Mouse (Mus musculus): ENCODE data around the gene Nbl1. TPM values are rescaled to one million over a fixed set of nuclear protein-coding genes. Genes with fewer than 3 reads are reported as not detected.

The Nbl1 gene
- total RNA-seq, 2 experiments from 2014 or later, result 77.2 to 86.8 TPM

GRCm38 (mm10) chr4:139058029-139058428 is 34.8 kb downstream of the Nbl1 start:
- DNase-seq, result no peak

GRCm38 (mm10) chr4:139057291-139057690 is 35.5 kb downstream of the Nbl1 start:
- no peak for DNase-seq

- no peak for DNase-seq
Observed at GRCm38 (mm10) chr4:139055744-139056143, 37.0 kb downstream of the Nbl1 start.

- no peak for DNase-seq
Observed at GRCm38 (mm10) chr4:139055336-139055735, 37.5 kb downstream of the Nbl1 start.

- DNase-seq, result peak; percentile 65 to 71
Observed at GRCm38 (mm10) chr4:139054300-139054923, 38.4 kb downstream of the Nbl1 start.

GRCm38 (mm10) chr4:139053391-139053790 is 39.4 kb downstream of the Nbl1 start:
- no peak for DNase-seq

GRCm38 (mm10) chr4:139052796-139053195 is 40.0 kb downstream of the Nbl1 start:
- DNase-seq, result no peak

- no peak for DNase-seq
Observed at GRCm38 (mm10) chr4:139048518-139048917, 44.3 kb downstream of the Nbl1 start.

- DNase-seq, result peak in 1 of 2 experiments; percentile 37
Observed at GRCm38 (mm10) chr4:139046354-139046753, 46.4 kb downstream of the Nbl1 start.

GRCm38 (mm10) chr4:139044566-139044965 is 48.2 kb downstream of the Nbl1 start:
- DNase-seq, result no peak

GRCm38 (mm10) chr4:139043600-139043999 is 49.2 kb downstream of the Nbl1 start:
- no peak for DNase-seq

- no peak for DNase-seq
Observed at GRCm38 (mm10) chr4:139042611-139043010, 50.2 kb downstream of the Nbl1 start.

GRCm38 (mm10) chr4:139040084-139040839 is 52.5 kb downstream of the Nbl1 start:
- no peak for DNase-seq

GRCm38 (mm10) chr4:139037795-139038607 is 54.8 kb downstream of the Nbl1 start:
- DNase-seq, result peak in 1 of 2 experiments; percentile 34

- DNase-seq, result peak in 1 of 2 experiments; percentile 44
Observed at GRCm38 (mm10) chr4:139035799-139036198, 57.0 kb downstream of the Nbl1 start.

- no peak for DNase-seq
Observed at GRCm38 (mm10) chr4:139034942-139035341, 57.9 kb downstream of the Nbl1 start.

GRCm38 (mm10) chr4:139034540-139034939 is 58.3 kb downstream of the Nbl1 start:
- DNase-seq, result no peak

- no peak for DNase-seq
Observed at GRCm38 (mm10) chr4:139034010-139034367, 58.8 kb downstream of the Nbl1 start.

- DNase-seq, result no peak
Observed at GRCm38 (mm10) chr4:139033263-139034009, 59.4 kb downstream of the Nbl1 start.

GRCm38 (mm10) chr4:139032521-139032920 is 60.3 kb downstream of the Nbl1 start:
- DNase-seq, result no peak

All from layer of hippocampus, postnatal 36 days (tissue).